Mouse (Mus musculus): ENCODE measurements around the gene Ppp1r14c.
"Not testable (repeated sequence)": the region's sequence is repeated elsewhere in the genome, so short reads cannot be mapped to it uniquely, and the experiment has no call there.

Ppp1r14c gene

GRCm38 (mm10) chr10:3468590-3468989, 102.7 kb downstream of the Ppp1r14c start:
- DNase-seq (ENCODE audit: low spot score), result no peak

DNA sequence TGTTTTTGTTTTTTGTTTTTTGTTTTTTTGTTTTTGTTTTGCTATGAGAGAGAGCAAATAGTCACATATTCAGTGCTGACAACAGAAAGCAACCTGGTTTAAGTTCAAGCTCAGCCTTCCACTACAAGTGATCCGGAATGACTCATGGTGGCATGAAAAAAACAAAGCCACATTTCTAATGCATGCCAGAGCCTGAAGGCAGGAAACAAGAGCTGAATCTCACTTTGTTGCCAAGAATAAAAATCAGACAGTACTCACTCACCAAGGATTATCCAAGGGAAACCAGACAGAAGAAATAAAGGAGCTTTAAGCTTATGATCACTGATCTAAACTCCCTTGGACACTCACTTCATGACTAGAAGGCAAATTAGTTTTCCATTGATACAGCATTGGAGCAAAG, 110.8 kb downstream of the Ppp1r14c start:
- no peak for DNase-seq (ENCODE audit: low spot score)

- DNase-seq (ENCODE audit: low spot score), result no peak
Measured at GRCm38 (mm10) chr10:3479772-3480171, 113.9 kb downstream of the Ppp1r14c start.

DNA sequence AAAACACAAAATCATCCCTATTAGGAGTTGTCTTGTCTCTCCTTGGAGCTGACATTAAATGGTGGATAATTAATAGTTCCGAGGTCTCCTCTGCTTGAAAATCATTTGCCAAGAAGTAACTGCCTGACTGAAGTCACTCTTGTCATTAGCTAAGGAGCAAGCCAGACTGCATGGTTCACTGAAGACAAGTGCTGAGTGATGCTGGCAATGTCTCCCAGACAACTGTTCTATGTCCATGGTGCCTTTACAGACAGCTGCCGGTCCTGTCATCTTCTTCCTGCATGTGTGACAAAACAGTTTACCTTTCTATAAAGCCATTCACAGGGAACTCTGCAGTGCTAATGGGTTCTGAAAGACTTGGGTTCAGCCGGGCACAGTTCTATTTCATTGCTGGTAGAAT, 124.2 kb downstream of the Ppp1r14c start:
- no peak for DNase-seq (ENCODE audit: low spot score)

DNA sequence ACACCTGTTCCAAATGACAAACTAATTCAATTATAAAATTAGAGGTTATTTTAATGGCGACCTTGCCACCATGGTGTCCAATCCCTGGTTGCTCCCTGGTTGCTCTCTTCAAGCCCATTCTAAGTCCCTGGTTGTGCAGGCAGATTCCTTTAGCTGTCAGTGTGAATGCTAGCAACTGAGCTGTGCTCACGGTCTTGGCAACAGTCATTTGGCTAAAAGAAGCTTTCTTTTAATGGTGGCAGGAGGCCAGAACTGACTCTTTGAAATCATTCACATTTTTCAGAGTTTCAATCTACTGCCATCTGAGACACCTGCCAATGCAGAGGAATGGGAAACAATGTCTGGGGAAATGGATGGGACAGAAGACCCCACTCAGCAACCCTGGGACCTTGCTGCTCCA, 130.9 kb downstream of the Ppp1r14c start:
- DNase-seq (ENCODE audit: low spot score), result no peak

GRCm38 (mm10) chr10:3500846-3501245, 135.0 kb downstream of the Ppp1r14c start:
- not testable (repeated sequence) for DNase-seq (ENCODE audit: low spot score)

- peak; percentile 42 for DNase-seq (ENCODE audit: low spot score)
Measured at GRCm38 (mm10) chr10:3507484-3508221, 141.8 kb downstream of the Ppp1r14c start.

GRCm38 (mm10) chr10:3508222-3508588, 142.3 kb downstream of the Ppp1r14c start:
- no peak for DNase-seq (ENCODE audit: low spot score)

- DNase-seq (ENCODE audit: low spot score), result no peak
Measured at GRCm38 (mm10) chr10:3508746-3509145, 142.9 kb downstream of the Ppp1r14c start.

DNA sequence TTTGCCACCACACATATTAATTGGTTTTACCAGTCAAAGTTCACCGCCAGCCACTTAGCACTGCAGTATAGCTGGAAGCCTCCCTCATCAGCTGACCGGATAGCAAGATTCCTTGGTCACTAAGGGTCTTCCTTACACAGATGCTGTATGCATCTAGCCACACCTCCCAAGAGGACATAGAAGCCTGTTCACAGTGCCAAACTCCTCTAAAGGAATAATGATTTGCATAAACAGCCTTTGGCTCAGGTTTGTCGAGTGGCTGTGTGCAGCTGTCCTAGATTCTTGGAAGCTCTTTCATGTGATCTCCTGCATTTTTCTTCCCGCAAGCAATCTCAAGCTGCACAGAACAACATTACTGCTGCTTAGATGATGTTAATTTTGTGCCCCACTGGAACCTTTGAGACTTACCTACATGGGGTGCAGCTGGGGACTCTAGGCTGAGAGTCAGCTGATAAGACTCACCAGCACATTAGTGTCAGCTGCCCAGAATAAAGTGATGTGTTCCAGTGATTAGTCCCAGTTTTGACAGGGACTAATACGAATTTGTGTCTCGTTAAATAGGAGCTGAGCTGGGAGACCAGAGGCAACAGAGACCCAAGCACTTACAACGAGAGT, 143.9 kb downstream of the Ppp1r14c start:
- DNase-seq (ENCODE audit: low spot score), result no peak

GRCm38 (mm10) chr10:3510486-3510885, 144.6 kb downstream of the Ppp1r14c start:
- no peak for DNase-seq (ENCODE audit: low spot score)

DNA sequence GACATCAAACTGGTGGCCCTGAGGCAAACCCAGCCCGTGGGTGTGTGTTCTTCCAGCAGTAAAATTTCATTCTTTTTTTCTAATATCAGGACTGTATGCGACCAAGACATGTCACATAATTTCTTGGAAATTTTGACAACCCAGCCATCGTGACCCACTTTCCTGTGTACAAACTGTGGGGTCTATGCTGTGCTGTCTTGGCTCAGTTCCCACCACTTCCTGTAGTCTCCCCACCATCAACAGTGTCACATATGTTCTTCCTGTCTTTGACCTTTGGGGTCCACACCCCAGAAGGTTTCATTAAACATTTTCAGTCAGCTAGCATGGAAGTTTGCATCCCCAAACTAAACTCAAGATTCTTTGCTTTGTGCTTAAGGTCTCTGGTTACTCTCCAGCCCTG, 145.5 kb downstream of the Ppp1r14c start:
- no peak for DNase-seq (ENCODE audit: low spot score)

GRCm38 (mm10) chr10:3512620-3513305, 146.9 kb downstream of the Ppp1r14c start:
- DNase-seq (ENCODE audit: low spot score), result no peak

DNA sequence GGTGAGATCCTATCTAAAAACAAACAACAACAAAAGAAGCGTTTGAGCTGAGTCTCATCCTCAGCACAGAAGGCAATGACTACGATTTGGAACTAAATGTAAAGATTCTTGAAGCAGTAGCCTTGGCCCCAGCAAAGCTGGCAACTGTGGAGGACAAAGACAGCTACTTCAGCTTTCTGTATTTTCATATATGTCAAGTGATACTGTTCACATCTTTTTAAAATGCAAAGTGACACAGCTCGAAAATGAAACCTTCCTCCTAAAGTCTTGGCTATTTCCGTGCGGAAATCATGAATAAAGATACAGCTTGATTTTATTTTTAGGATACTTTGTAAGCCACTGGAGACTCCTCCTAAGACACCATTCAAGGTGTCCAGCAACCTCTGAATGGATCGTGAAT, 148.1 kb downstream of the Ppp1r14c start:
- DNase-seq (ENCODE audit: low spot score), result no peak

All from ovary, adult 18-20 months (tissue).